Mouse (Mus musculus): ENCODE measurements around the gene Myadml2.

- TF ChIP-seq CTCF (conservative IDR thresholded peaks at IDR 0.05; ENCODE audit: low read length) (no peak), POU5F1 (IDR thresholded peaks at IDR 0.05; ENCODE audit: borderline replicate concordance, low read length) (no peak)
Observed at GRCm38 (mm10) chr11:120683536-120683935, 35.6 kb upstream of the Myadml2 start.
